Mouse (Mus musculus): ENCODE measurements around the gene Olfr53.
"Not testable (repeated sequence)": the region's sequence is repeated elsewhere in the genome, so short reads cannot be mapped to it uniquely, and the experiment has no call there.

Olfr53 gene

GRCm38 (mm10) chr7:140646152-140646551 is at the start of gene Olfr53:
Gene Olfr53 (plus strand): TSS chr7:140646452.
- no peak for DNase-seq (ENCODE audit: low spot score)

DNA sequence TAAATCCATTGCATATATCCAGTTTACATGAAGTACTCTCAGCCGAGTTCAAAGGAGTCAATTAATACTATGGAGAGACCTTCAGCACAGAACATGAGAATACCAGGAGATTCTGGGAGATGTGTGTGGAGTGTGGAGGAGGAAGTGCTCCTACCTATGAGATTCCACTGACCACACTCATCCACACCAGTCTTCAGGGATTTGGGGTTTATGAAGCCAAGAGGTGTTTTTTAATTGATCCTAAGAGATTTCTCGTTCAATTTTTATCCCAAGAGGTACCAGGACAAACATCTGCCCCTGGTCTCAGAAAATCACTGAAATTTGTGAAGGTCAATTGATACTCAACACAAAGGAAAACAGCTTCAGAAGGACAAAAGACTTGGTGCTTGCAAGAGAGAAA is 45.3 kb upstream of the Olfr53 start, which contains the start of gene Olfr46:
Olfr46 (plus strand) TSS at position 301 of the 400 bp plus-strand sequence.
- DNase-seq (ENCODE audit: low spot score): not testable (repeated sequence)

DNA sequence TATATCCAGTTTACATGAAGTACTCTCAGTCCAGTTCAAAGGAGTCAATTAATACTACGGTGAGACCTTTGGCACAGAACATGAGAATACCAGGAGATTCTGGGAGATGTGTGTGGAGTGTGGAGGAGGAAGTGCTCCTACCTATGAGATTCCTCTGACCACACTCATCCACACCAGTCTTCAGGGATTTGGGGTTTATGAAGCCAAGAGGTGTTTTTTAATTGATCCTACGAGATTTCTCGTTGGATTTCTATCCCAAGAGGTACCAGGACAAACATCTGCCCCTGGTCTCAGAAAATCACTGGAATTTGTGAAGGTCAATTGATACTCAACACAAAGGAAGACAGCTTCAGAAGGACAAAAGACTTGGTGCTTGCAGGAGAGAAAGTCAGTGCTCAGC is 17.6 kb upstream of the Olfr53 start, which contains the start of gene Olfr61:
Olfr61 (plus strand) TSS at position 301 of the 400 bp plus-strand sequence.
- DNase-seq (ENCODE audit: low spot score): not testable (repeated sequence)

- DNase-seq (ENCODE audit: low spot score): no peak
Measured at GRCm38 (mm10) chr7:140630559-140630958, 15.7 kb upstream of the Olfr53 start.

DNA sequence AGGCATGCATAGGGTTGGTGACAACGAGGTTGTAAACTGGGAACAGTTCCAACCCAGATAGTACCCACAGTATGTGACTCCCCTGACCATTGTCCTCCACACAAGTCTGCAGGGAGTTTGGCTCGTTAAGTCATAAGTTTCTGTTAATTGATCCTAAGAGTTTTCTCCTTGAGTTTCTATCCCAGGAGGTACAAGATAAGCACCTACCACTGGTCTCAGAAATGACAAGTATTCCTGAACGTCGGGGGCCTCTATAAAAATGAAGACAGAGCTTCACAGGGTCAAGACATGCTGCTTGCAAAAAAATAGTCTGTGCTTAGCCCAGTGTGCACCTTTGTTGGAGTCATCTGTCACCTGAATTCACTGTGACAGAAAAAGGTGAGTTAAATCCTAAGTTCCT is 13.4 kb downstream of the Olfr53 start, which contains the start of gene Olfr539:
Olfr539 (plus strand) TSS at position 301 of the 400 bp plus-strand sequence.
- DNase-seq (ENCODE audit: low spot score): no peak

GRCm38 (mm10) chr7:140670693-140671092 is 24.4 kb downstream of the Olfr53 start:
- not testable (repeated sequence) for DNase-seq (ENCODE audit: low spot score)

GRCm38 (mm10) chr7:140675863-140676262 is 29.6 kb downstream of the Olfr53 start:
- DNase-seq (ENCODE audit: low spot score): no peak

DNA sequence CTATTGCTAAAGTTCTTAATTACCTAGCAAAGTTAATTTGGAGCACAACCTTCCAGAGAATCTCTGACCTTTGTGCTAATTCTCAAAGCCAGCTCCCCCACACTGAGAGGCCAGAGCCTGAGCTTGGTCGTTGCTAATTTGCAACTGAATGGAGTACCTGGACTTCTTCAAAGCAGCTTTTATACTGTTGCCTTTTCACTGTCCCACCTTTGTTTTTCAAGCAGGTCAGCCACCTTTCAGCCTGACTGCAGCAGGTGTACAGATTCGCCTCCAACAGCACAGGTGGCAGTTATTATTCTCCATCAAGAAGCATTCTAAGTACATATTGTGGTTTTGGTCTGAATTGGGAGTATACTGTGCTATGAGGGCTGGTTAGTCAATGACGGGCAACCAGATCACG is 33.3 kb downstream of the Olfr53 start:
- DNase-seq (ENCODE audit: low spot score): not testable (repeated sequence)

DNA sequence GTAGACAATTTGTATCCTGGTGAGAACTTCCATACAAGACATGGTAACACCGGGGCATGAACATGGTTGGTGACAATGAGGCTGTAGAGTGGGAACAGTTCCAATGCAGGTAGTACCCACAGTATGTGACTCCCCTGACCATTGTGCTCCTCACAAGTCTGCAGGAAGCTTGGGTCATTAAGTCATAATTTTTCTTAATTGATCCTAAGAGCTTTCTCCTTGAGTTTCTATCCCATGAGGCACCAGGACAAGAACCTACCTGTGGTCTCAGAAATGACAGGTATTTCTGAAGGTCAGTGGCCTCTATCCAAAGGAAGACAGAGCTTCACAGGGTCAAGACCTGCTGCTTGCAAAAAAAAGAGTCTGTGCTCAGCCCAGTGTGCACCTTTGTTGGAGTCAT is 35.4 kb downstream of the Olfr53 start, which contains the start of gene Olfr45:
Olfr45 (plus strand) TSS at position 301 of the 400 bp plus-strand sequence.
- no peak for DNase-seq (ENCODE audit: low spot score)

GRCm38 (mm10) chr7:140696967-140697366 is 50.7 kb downstream of the Olfr53 start, which contains the start of gene Olfr541:
Gene Olfr541 (plus strand): TSS chr7:140697267.
- DNase-seq (ENCODE audit: low spot score): no peak
